25 mouse cellular contexts compared by ENCODE assay signal in the genomic region with DNA sequence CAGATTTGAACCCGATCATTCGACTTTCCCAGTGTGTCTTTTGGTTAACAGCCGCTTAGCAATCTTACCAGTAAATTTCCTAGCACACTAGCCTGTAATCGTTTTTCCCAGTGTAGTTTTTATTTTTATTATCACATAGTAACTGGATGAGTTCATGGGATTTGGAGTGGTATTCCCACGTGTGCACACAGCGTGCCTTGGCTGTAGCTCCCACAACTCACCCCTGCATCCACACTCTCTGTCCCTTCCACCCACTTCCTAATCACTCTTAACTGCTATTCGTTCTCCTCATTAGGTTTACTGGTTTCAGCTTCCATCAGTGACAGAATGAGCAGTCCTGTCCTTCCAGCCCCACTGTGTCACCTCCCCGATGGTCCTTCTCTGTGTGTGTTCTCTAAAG. TPM values are rescaled to one million over a fixed set of nuclear protein-coding genes. Genes with fewer than 3 reads are reported as not detected.
A peak's percentile ranks its signal among the peaks of the same experiment; 100 is the strongest.
DNase-seq lines count a peak whose midpoint lies in the region; ATAC-seq and TF ChIP-seq lines count a peak whose summit lies in the region.
"Had no signal": no experiment of that assay in that cellular context is flagged by ENCODE, and none has a peak within 500 bp of the region (broad histone marks: within the 10 kb centered on the region; RNA-seq: fewer than 3 reads in every experiment).

No protein-coding gene starts in this region.

- no peaks in the 10 kb centered on the region for H3K9me3 ChIP-seq in heart, embryonic 11.5 days (replicated peaks; ENCODE audit: control insufficient read depth, low read length)
- peaks cover 5% of the 10 kb centered on the region; the same call in 1 of the 2 replicates for H3K9me3 ChIP-seq in limb, embryonic 13.5 days
- no peaks in the 10 kb centered on the region for H3K9me3 ChIP-seq in limb, embryonic 10.5 days (replicated peaks)
- H3K9me3 ChIP-seq in limb, embryonic 14.5 days (ENCODE audit: control insufficient read depth, low read length): no peaks in the 10 kb centered on the region
- H3K9me3 ChIP-seq: forebrain, embryonic 10.5 days; midbrain, embryonic 15.5 days; neural tube, embryonic 12.5 days had no signal

- no peaks in the 10 kb centered on the region for H3K27me3 ChIP-seq in heart, adult 2 months (ENCODE audit: control insufficient read depth, insufficient read depth, low read length)
- H3K27me3 ChIP-seq in heart, embryonic 11.5 days (ENCODE audit: control insufficient read depth, insufficient read depth, low read length): no peaks in the 10 kb centered on the region
- no peaks in the 10 kb centered on the region for H3K27me3 ChIP-seq in limb, embryonic 13.5 days
- H3K27me3 ChIP-seq in limb, embryonic 10.5 days (ENCODE audit: low read depth, poor library complexity, severe bottlenecking): no peaks in the 10 kb centered on the region
- H3K27me3 ChIP-seq in limb, embryonic 14.5 days (ENCODE audit: control insufficient read depth, insufficient read depth, low read length): no peaks in the 10 kb centered on the region
- H3K27me3 ChIP-seq: midbrain, embryonic 15.5 days; neural tube, embryonic 12.5 days had no signal

- H3K79me2 ChIP-seq in heart, adult 2 months (replicated peaks; ENCODE audit: control insufficient read depth, insufficient read depth, low read length): no peaks in the 10 kb centered on the region

- H3K4me1 ChIP-seq in heart, adult 2 months (ENCODE audit: control insufficient read depth, insufficient read depth, low read length): peaks cover 5% of the 10 kb centered on the region
- no peaks in the 10 kb centered on the region; the same call in 1 of the 2 replicates for H3K4me1 ChIP-seq in heart, embryonic 11.5 days (ENCODE audit: control insufficient read depth, insufficient read depth, low read length)
- H3K4me1 ChIP-seq in limb, embryonic 13.5 days: peaks cover 7% of the 10 kb centered on the region
- H3K4me1 ChIP-seq in limb, embryonic 10.5 days: no peaks in the 10 kb centered on the region
- peaks cover 11% of the 10 kb centered on the region; the same call in 1 of the 2 replicates for H3K4me1 ChIP-seq in limb, embryonic 14.5 days (ENCODE audit: control insufficient read depth, insufficient read depth, low read length)

- WGBS in heart, adult 2 months: 43% methylated on average over 8 of the region's 8 CpGs
- 66% methylated on average over 8 of the region's 8 CpGs for WGBS in heart, embryonic 11.5 days (ENCODE audit: insufficient replicate concordance)
- WGBS in limb, embryonic 13.5 days: 39% methylated on average over 8 of the region's 8 CpGs
- WGBS in limb, embryonic 10.5 days: 77% methylated on average over 8 of the region's 8 CpGs
- 38% methylated on average over 8 of the region's 8 CpGs for WGBS in limb, embryonic 14.5 days

- TF ChIP-seq EP300 in heart, adult 2 months (IDR thresholded peaks at IDR 0.05; ENCODE audit: insufficient read depth, low read depth, low read length): 0 out of 2 replicates have a peak, but pooled peaks have one; percentile 39

- TF ChIP-seq POLR2A in heart, adult 2 months (IDR thresholded peaks at IDR 0.05; ENCODE audit: insufficient read depth, low read depth, low read length): no peak
- no peak for TF ChIP-seq POLR2A in limb, embryonic 14.5 days (IDR thresholded peaks at IDR 0.05; ENCODE audit: borderline replicate concordance, extremely low read depth, insufficient read depth, insufficient read length)

- H3K4me2 ChIP-seq in heart, embryonic 11.5 days: no peak overlapping the region
- H3K4me2 ChIP-seq in limb, embryonic 13.5 days (replicated peaks): 0 out of 2 replicates have a peak overlapping the region, but pooled peaks have one; percentile 9
- no peak overlapping the region for H3K4me2 ChIP-seq in limb, embryonic 14.5 days (replicated peaks; ENCODE audit: low read depth, low read length, severe bottlenecking)
- H3K4me2 ChIP-seq: hindbrain, embryonic 14.5 days; midbrain, embryonic 15.5 days; neural tube, embryonic 12.5 days had no signal

- DNase-seq in heart, adult 2 months: no peak
- no peak for DNase-seq in limb, embryonic 10.5 days (ENCODE audit: low spot score)
- peak; percentile 29 for DNase-seq in gastrocnemius, postnatal 14 days
- peak; percentile 25 for DNase-seq in limb, embryonic 14.5 days (ENCODE audit: low spot score)
- no peak for DNase-seq in left cerebral cortex, postnatal 25 days (ENCODE audit: low spot score in 2 of 2)
- no peak for DNase-seq in spleen, postnatal 10 days (ENCODE audit: low spot score in 2 of 2)
- DNase-seq: adrenal gland, postnatal 36 days; cerebellum, adult 11-12 months; cerebellum, postnatal 10 days; kidney, adult 18-20 months; kidney, postnatal 25 days; layer of hippocampus, postnatal 36 days; lung, postnatal 4 days; right cerebral cortex, postnatal 14 days; spleen, adult 18-20 months; thymus, adult 18-20 months; thymus, postnatal 36 days had no signal

- no peak for ATAC-seq in heart, embryonic 11.5 days (replicated peaks; ENCODE audit: insufficient number of reproducible peaks, low FRiP score, low TSS enrichment)
- 0 out of 2 replicates have a peak, but pooled peaks have one; percentile 32 for ATAC-seq in limb, embryonic 13.5 days (ENCODE audit: low FRiP score, low read depth)
- ATAC-seq in limb, embryonic 14.5 days (ENCODE audit: low FRiP score, low read depth): peak; percentile 44; the same call in 1 of the 2 replicates
- ATAC-seq: forebrain, embryonic 16.5 days; inflammation-experienced regulatory T-cells, adult 6 months; midbrain, embryonic 15.5 days had no signal

- no peak overlapping the region for H3K9ac ChIP-seq in heart, adult 2 months (ENCODE audit: low read depth, low read length)
- no peak overlapping the region for H3K9ac ChIP-seq in heart, embryonic 11.5 days (ENCODE audit: low read depth, low read length)
- H3K9ac ChIP-seq in limb, embryonic 13.5 days: no peak overlapping the region
- H3K9ac ChIP-seq in limb, embryonic 14.5 days (ENCODE audit: low read depth, low read length, severe bottlenecking): no peak overlapping the region
- H3K9ac ChIP-seq: hindbrain, embryonic 14.5 days; midbrain, embryonic 15.5 days; neural tube, embryonic 12.5 days had no signal

- no peak for TF ChIP-seq CTCF in heart, adult 2 months (IDR thresholded peaks at IDR 0.05)

- intact Hi-C loops in heart, adult 2 months (cut with DNase I): loop anchor here (5.0 kb wide), 1 partner anchor 1231 kb away; no protein-coding TSS in a partner anchor
- intact Hi-C loops in gastrocnemius, postnatal 14 days (cut with DNase I; ENCODE audit: low total_unique reads): no loop called here
- intact Hi-C loops in left cerebral cortex, postnatal 25 days (cut with DNase I): no loop called here

- H3K36me3 ChIP-seq in heart, adult 2 months (ENCODE audit: control insufficient read depth, insufficient read depth, low read length): peaks cover 2% of the 10 kb centered on the region
- no peaks in the 10 kb centered on the region for H3K36me3 ChIP-seq in heart, embryonic 11.5 days (ENCODE audit: control insufficient read depth, insufficient read depth, low read length)
- no peaks in the 10 kb centered on the region for H3K36me3 ChIP-seq in limb, embryonic 13.5 days
- no peaks in the 10 kb centered on the region for H3K36me3 ChIP-seq in limb, embryonic 10.5 days
- H3K36me3 ChIP-seq in limb, embryonic 14.5 days (ENCODE audit: control insufficient read depth, insufficient read depth, low read length): no peaks in the 10 kb centered on the region
- H3K36me3 ChIP-seq: forebrain, embryonic 10.5 days; midbrain, embryonic 15.5 days; neural tube, embryonic 12.5 days had no signal

- H3K4me3 ChIP-seq in heart, adult 2 months: no peak overlapping the region
- H3K4me3 ChIP-seq in heart, embryonic 11.5 days (ENCODE audit: low read depth, low read length): no peak overlapping the region
- no peak overlapping the region for H3K4me3 ChIP-seq in limb, embryonic 13.5 days
- H3K4me3 ChIP-seq in limb, embryonic 10.5 days: no peak overlapping the region
- H3K4me3 ChIP-seq in limb, embryonic 14.5 days (replicated peaks; ENCODE audit: low read length): no peak overlapping the region
- H3K4me3 ChIP-seq: forebrain, embryonic 10.5 days; midbrain, embryonic 15.5 days; neural tube, embryonic 12.5 days had no signal

- peak overlapping the region; percentile 45 for H3K27ac ChIP-seq in heart, adult 2 months
- H3K27ac ChIP-seq in heart, embryonic 11.5 days (ENCODE audit: low read depth, low read length): no peak overlapping the region
- no peak overlapping the region for H3K27ac ChIP-seq in limb, embryonic 13.5 days
- no peak overlapping the region for H3K27ac ChIP-seq in limb, embryonic 10.5 days
- no peak overlapping the region for H3K27ac ChIP-seq in limb, embryonic 14.5 days (replicated peaks; ENCODE audit: low read depth, low read length)
- H3K27ac ChIP-seq: forebrain, embryonic 10.5 days; hindbrain, embryonic 14.5 days; midbrain, embryonic 15.5 days; neural tube, embryonic 12.5 days had no signal

RNA-seq across cellular contexts. Expression of gene Fam129a, which starts 25.6 kb away (rescaled TPM):
- 10 to 100 TPM; 13.3 to 14.9 TPM for total RNA-seq in heart, adult 2 months (2021)
- polyA plus RNA-seq in heart, adult 2 months (2012; rRNA removed): 6.2 and 10.1 TPM in 2 replicates
- polyA plus RNA-seq in heart, embryonic 11.5 days (2014; fragmentation: Nextera tagmentation; extraction: Ambion mirVana): 2.3 and 3.1 TPM in 2 replicates
- polyA plus RNA-seq in limb, embryonic 13.5 days (2015; fragmentation: Nextera tagmentation; extraction: Ambion mirVana): 8.6 and 11.1 TPM in 2 replicates
- 0.90 and 1.3 TPM in 2 replicates for polyA plus RNA-seq in limb, embryonic 10.5 days (2016; fragmentation: Nextera tagmentation; extraction: Ambion mirVana)
- total RNA-seq in gastrocnemius, postnatal 14 days (2021): 10 to 100 TPM; 25.0 to 29.4 TPM
- polyA plus RNA-seq in limb, embryonic 14.5 days (2012; rRNA removed): 9.8 and 11.1 TPM in 2 replicates
- 13.9 and 14.7 TPM in 2 replicates for polyA plus RNA-seq in limb, embryonic 14.5 days (2014; fragmentation: Nextera tagmentation; extraction: Ambion mirVana)
- total RNA-seq in left cerebral cortex, postnatal 25 days (2021): 1 to 10 TPM; 1.9 to 2.1 TPM

Comparison
In these comparisons a context has a peak if more than half of its experiments do, and no peak if none do; other contexts are left out.
1. DNase-seq: peak in gastrocnemius, postnatal 14 days (single experiment) and limb, embryonic 14.5 days (single experiment); none in heart, adult 2 months (0 of 2), limb, embryonic 10.5 days (single experiment), left cerebral cortex, postnatal 25 days (0 of 2) and spleen, postnatal 10 days (0 of 2).